Mouse (Mus musculus) erythroblast, embryonic 14.5 days (primary cell): Measurements from ENCODE around the gene Shroom3. TPM values are rescaled to one million over a fixed set of nuclear protein-coding genes. Genes with fewer than 3 reads are reported as not detected.

Experiments
- H3K27me3 ChIP-seq: 2 replicates; pipeline ENCODE4 v1.6.1; 2012; ENCODE audit warnings: inconsistent platforms; ENCODE audit not compliant: control insufficient read depth
- H3K36me3 ChIP-seq: 2 replicates; pipeline ENCODE4 v1.6.1; 2012; ENCODE audit warnings: mild to moderate bottlenecking, inconsistent platforms; ENCODE audit not compliant: control insufficient read depth
- H3K4me1 ChIP-seq: 2 replicates; pipeline ENCODE4 v1.6.1; 2012; ENCODE audit warnings: inconsistent platforms; ENCODE audit not compliant: control insufficient read depth
- H3K4me3 ChIP-seq: replicated peaks from 2 replicates; pipeline ENCODE3; 2012; ENCODE audit warnings: moderate library complexity, mild to moderate bottlenecking, inconsistent platforms
- H3K9me3 ChIP-seq: 2 replicates; pipeline ENCODE4 v1.6.1; 2012; ENCODE audit warnings: low read length, inconsistent platforms, mixed read lengths; ENCODE audit not compliant: control insufficient read depth
- GATA1 ChIP-seq: IDR thresholded peaks from 2 replicates; pipeline ENCODE4 v1.6.1; 2012; ENCODE audit warnings: low read length, inconsistent platforms, mixed read lengths
- TAL1 ChIP-seq: IDR thresholded peaks from 3 replicates; pipeline ENCODE4 v1.6.1; 2012; ENCODE audit warnings: low read length, inconsistent platforms, mixed read lengths
- polyA plus RNA-seq: library from polyadenylated mRNA; stranded (reverse); fragments of >175 nt; gene quantifications from 2 replicates; pipeline ENCODE4 v1.2.3, GENCODE M21; 2012

Gene Shroom3
- polyA plus RNA-seq, 1 experiment, result 0.04 TPM

GRCm38 (mm10) chr5:92774893-92775292 lies 91.7 kb downstream of the Shroom3 start:
- TF ChIP-seq GATA1, result no peak
- no peak for TF ChIP-seq TAL1
- H3K36me3 ChIP-seq, result no peaks in the 10 kb centered on the region
- H3K9me3 ChIP-seq, result peaks cover 2% of the 10 kb centered on the region; the same call in 1 of the 2 replicates

GRCm38 (mm10) chr5:92778395-92778794 lies 95.2 kb downstream of the Shroom3 start:
- no peak for TF ChIP-seq GATA1
- TF ChIP-seq TAL1, result no peak

More at GRCm38 (mm10) chr5:92774893-92775292, 91.7 kb downstream of the Shroom3 start:
- Histone ChIP-seq H3K4me3 (no peak overlapping the region), H3K27me3 (no peaks in the 10 kb centered on the region), H3K4me1 (no peaks in the 10 kb centered on the region)

GRCm38 (mm10) chr5:92781082-92781481 lies 97.8 kb downstream of the Shroom3 start:
- Histone ChIP-seq H3K9me3 (peaks cover 7% of the 10 kb centered on the region), H3K4me3 (no peak overlapping the region), H3K36me3 (no peaks in the 10 kb centered on the region), H3K4me1 (no peaks in the 10 kb centered on the region), H3K27me3 (no peaks in the 10 kb centered on the region)
- TF ChIP-seq TAL1 (no peak), GATA1 (no peak)

More at GRCm38 (mm10) chr5:92778395-92778794, 95.2 kb downstream of the Shroom3 start:
- no peaks in the 10 kb centered on the region for H3K27me3 ChIP-seq
- no peaks in the 10 kb centered on the region for H3K36me3 ChIP-seq
- H3K4me1 ChIP-seq, result no peaks in the 10 kb centered on the region
- peaks cover 7% of the 10 kb centered on the region for H3K9me3 ChIP-seq
- no peak overlapping the region for H3K4me3 ChIP-seq

- Histone ChIP-seq H3K9me3 (peaks cover 5% of the 10 kb centered on the region), H3K27me3 (no peaks in the 10 kb centered on the region), H3K4me1 (no peaks in the 10 kb centered on the region), H3K36me3 (no peaks in the 10 kb centered on the region), H3K4me3 (no peak overlapping the region)
- TF ChIP-seq TAL1, result no peak
- TF ChIP-seq GATA1, result no peak
Observed at GRCm38 (mm10) chr5:92784037-92784860, 101.0 kb downstream of the Shroom3 start.

- H3K27me3 ChIP-seq, result no peaks in the 10 kb centered on the region
Observed at GRCm38 (mm10) chr5:92785870-92786436, 102.7 kb downstream of the Shroom3 start.

GRCm38 (mm10) chr5:92788990-92789389 lies 105.8 kb downstream of the Shroom3 start:
- no peak for TF ChIP-seq TAL1
- TF ChIP-seq GATA1, result no peak
- no peaks in the 10 kb centered on the region for H3K4me1 ChIP-seq

More at GRCm38 (mm10) chr5:92785870-92786436, 102.7 kb downstream of the Shroom3 start:
- TF ChIP-seq TAL1, result no peak
- TF ChIP-seq GATA1, result no peak
- no peaks in the 10 kb centered on the region for H3K36me3 ChIP-seq
- H3K4me3 ChIP-seq, result no peak overlapping the region
- H3K4me1 ChIP-seq, result no peaks in the 10 kb centered on the region
- H3K9me3 ChIP-seq, result peaks cover under 1% of the 10 kb centered on the region

GRCm38 (mm10) chr5:92796089-92796990 lies 113.1 kb downstream of the Shroom3 start:
- Histone ChIP-seq H3K4me3 (no peak overlapping the region), H3K36me3 (no peaks in the 10 kb centered on the region), H3K4me1 (no peaks in the 10 kb centered on the region), H3K27me3 (no peaks in the 10 kb centered on the region), H3K9me3 (peaks cover 3% of the 10 kb centered on the region; the same call in 1 of the 2 replicates)
- TF ChIP-seq TAL1 (no peak), GATA1 (no peak)

More at GRCm38 (mm10) chr5:92788990-92789389, 105.8 kb downstream of the Shroom3 start:
- Histone ChIP-seq H3K36me3 (no peaks in the 10 kb centered on the region), H3K27me3 (no peaks in the 10 kb centered on the region), H3K4me3 (no peak overlapping the region), H3K9me3 (no peaks in the 10 kb centered on the region)

- no peak overlapping the region for H3K4me3 ChIP-seq
- TF ChIP-seq TAL1 (no peak), GATA1 (no peak)
- no peaks in the 10 kb centered on the region for H3K36me3 ChIP-seq
- H3K27me3 ChIP-seq, result no peaks in the 10 kb centered on the region
- H3K4me1 ChIP-seq, result no peaks in the 10 kb centered on the region
- H3K9me3 ChIP-seq, result peaks cover 3% of the 10 kb centered on the region; the same call in 1 of the 2 replicates
Observed at GRCm38 (mm10) chr5:92797981-92798380, 114.7 kb downstream of the Shroom3 start.
